Mouse (Mus musculus) lung, adult 2 months (tissue): Measurements from ENCODE around the gene Osgep. TPM values are rescaled to one million over a fixed set of nuclear protein-coding genes. Genes with fewer than 3 reads are reported as not detected.
A peak's percentile ranks its signal among the peaks of the same experiment; 100 is the strongest.
"Not testable (repeated sequence)": the region's sequence is repeated elsewhere in the genome, so short reads cannot be mapped to it uniquely, and the experiment has no call there.

Experiments
- DNase-seq: peaks from one replicate; pipeline ENCODE4 v3.0.0; 2022
- H3K4me1 ChIP-seq: fragments of 200-500 bp; 2 replicates; pipeline ENCODE4 v1.6.1; 2011; ENCODE audit warnings: low read length; ENCODE audit not compliant: control insufficient read depth, insufficient read depth
- H3K4me3 ChIP-seq: fragments of 200-500 bp; replicated peaks from 2 replicates; pipeline ENCODE3; 2011; ENCODE audit warnings: low read depth, mild to moderate bottlenecking, control low read depth, low read length; ENCODE audit errors: extremely low read depth
- CTCF ChIP-seq: fragments of 200-500 bp; IDR thresholded peaks from 2 replicates; pipeline ENCODE4 v1.5.1; 2011; ENCODE audit warnings: mild to moderate bottlenecking, low read length, control low read depth; ENCODE audit not compliant: insufficient read depth
- POLR2A ChIP-seq: fragments of 200-500 bp; IDR thresholded peaks from 2 replicates; pipeline ENCODE4 v1.6.1; 2011; ENCODE audit warnings: low read depth, mild to moderate bottlenecking, control low read depth, low read length, borderline replicate concordance; ENCODE audit errors: extremely low read depth
- WGBS: fragments of 180-500 bp; shearing (Covaris S2); methylation state at CpG from one replicate; pipeline ENCODE4 v1.1.7; 2018; 5-methylcytosine and 5-hydroxymethylcytosine counted together
- polyA plus RNA-seq: library from polyadenylated mRNA; depleted of rRNA; stranded (reverse); fragments of >200 nt; gene quantifications from 2 replicates; pipeline ENCODE4 v1.2.3, GENCODE M21; 2012

Osgep gene
- polyA plus RNA-seq, 1 experiment, result 104 TPM

- under 1% methylated on average over 68 of the region's 68 CpGs for WGBS
- H3K4me3 ChIP-seq, result peak within 1 kb of the TSS; percentile 74
- peaks cover 5% of the 10 kb centered on the region; the same call in 1 of the 2 replicates for H3K4me1 ChIP-seq
- TF ChIP-seq CTCF (no peak), POLR2A (peak; percentile 62)
- DNase-seq, result peak; percentile 99
Measured at GRCm38 (mm10) chr14:50930754-50931492, 6.2 kb upstream of the Osgep start, which contains the start of the genes Pip4p1 and Pnp. Gene Pip4p1, minus strand, starts transcription at chr14:50930856. Gene Pnp, plus strand, starts transcription at chr14:50931082.

GRCm38 (mm10) chr14:50930377-50930753 is 5.7 kb upstream of the Osgep start:
- peaks cover 5% of the 10 kb centered on the region; the same call in 1 of the 2 replicates for H3K4me1 ChIP-seq
- no peak for TF ChIP-seq POLR2A
- no peak for TF ChIP-seq CTCF
- peak overlapping the region; percentile 72 for H3K4me3 ChIP-seq
- 0% methylated on average over 38 of the region's 38 CpGs for WGBS
- DNase-seq, result no peak

- DNase-seq, result peak; percentile 21
- H3K4me3 ChIP-seq, result peak overlapping the region; percentile 72
- peaks cover 5% of the 10 kb centered on the region; the same call in 1 of the 2 replicates for H3K4me1 ChIP-seq
- TF ChIP-seq CTCF (no peak), POLR2A (no peak)
- 4% methylated on average over 10 of the region's 10 CpGs for WGBS
Measured at GRCm38 (mm10) chr14:50929951-50930350, 5.3 kb upstream of the Osgep start.

GRCm38 (mm10) chr14:50927366-50927765 is 2.7 kb upstream of the Osgep start:
- 83% methylated on average over 3 of the region's 3 CpGs for WGBS
- H3K4me1 ChIP-seq, result peaks cover 5% of the 10 kb centered on the region; the same call in 1 of the 2 replicates
- H3K4me3 ChIP-seq, result no peak overlapping the region
- TF ChIP-seq POLR2A (no peak), CTCF (no peak)
- no peak for DNase-seq

- Histone ChIP-seq H3K4me3 (peak overlapping the region; percentile 60), H3K4me1 (peaks cover 5% of the 10 kb centered on the region; the same call in 1 of the 2 replicates)
- WGBS, result under 1% methylated on average over 38 of the region's 38 CpGs
- TF ChIP-seq POLR2A, result no peak
- TF ChIP-seq CTCF, result no peak
- peak; percentile 23 for DNase-seq
Measured at GRCm38 (mm10) chr14:50925111-50925920, 623 bp upstream of the Osgep start.

DNA sequence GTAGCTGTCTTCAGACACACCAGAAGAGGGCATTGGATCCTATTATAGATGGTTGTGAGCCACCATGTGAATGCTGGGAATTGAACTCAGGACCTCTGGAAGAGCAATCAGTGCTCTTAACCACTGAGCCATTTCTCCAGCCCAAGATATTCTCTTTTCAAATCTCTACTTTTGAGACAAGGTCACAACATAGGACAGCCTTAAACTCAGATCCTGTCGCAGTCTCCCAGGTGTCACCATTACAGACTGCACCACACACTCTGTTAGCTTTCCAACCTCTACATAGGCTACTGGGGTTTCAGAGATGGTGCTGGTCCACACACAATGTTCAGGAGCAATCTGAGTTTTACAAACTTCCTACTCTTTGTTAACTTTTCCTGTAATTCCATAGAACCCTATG is 1.3 kb downstream of the Osgep start:
- DNase-seq, H3K4me1 ChIP-seq: not testable (repeated sequence)
- WGBS, result 74% methylated on average over 1 of the region's 1 CpGs
- H3K4me3 ChIP-seq, result peak overlapping the region; percentile 60

- WGBS, result 71% methylated on average over 3 of the region's 3 CpGs
- no peak for DNase-seq
- Histone ChIP-seq H3K4me3 (no peak overlapping the region), H3K4me1 (no peaks in the 10 kb centered on the region)
- no peak for TF ChIP-seq POLR2A
- TF ChIP-seq CTCF, result no peak
Measured at GRCm38 (mm10) chr14:50911356-50911755, 13.3 kb downstream of the Osgep start.

DNA sequence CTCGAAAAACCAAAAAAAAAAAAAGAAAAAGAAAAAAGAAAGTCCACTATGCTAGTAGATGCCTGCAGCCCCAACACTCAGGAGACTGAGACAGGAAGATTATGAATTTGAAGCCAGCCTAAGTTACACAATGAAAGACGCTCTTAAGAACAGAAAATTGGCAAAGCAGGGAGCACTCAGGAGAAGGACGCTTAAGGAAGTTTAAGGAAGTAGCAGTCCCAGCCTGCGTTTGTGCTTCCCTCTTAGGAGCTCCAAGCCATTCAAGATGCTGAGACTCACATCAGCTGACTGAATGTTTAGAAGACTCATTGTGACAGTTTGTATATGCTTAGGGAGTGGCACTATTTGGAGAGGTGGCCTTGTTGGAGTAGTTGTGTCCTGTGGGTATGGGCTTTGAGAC is 16.6 kb downstream of the Osgep start:
- no peak for DNase-seq
- H3K4me1 ChIP-seq, result peaks cover 5% of the 10 kb centered on the region
- no peak for TF ChIP-seq CTCF
- WGBS, result 38% methylated on average over 4 of the region's 4 CpGs
- no peak overlapping the region for H3K4me3 ChIP-seq

GRCm38 (mm10) chr14:50905327-50905726 is 19.4 kb downstream of the Osgep start:
- DNase-seq, H3K4me1 ChIP-seq, H3K4me3 ChIP-seq: not testable (repeated sequence)

- TF ChIP-seq CTCF (no peak), POLR2A (no peak)
- WGBS, result 91% methylated on average over 4 of the region's 4 CpGs
- Histone ChIP-seq H3K4me1 (peaks cover 5% of the 10 kb centered on the region), H3K4me3 (no peak overlapping the region)
- no peak for DNase-seq
Measured at GRCm38 (mm10) chr14:50904828-50905129, 19.9 kb downstream of the Osgep start.
